Mouse (Mus musculus): ENCODE results near the gene Stox2. TPM values are rescaled to one million over a fixed set of nuclear protein-coding genes. Genes with fewer than 3 reads are reported as not detected.

The Stox2 gene
- polyA plus RNA-seq, 2 experiments, result 0.06 to 0.11 TPM

- WGBS (ENCODE audit: insufficient replicate concordance), result 27% methylated on average over 5 of the region's 5 CpGs
- DNase-seq (ENCODE audit: low read depth in 3 of 3, low spot score in 3 of 3) (no peak), ATAC-seq (ENCODE audit: insufficient read depth) (no peak)
- no peak overlapping the region for H3K4me3 ChIP-seq (ENCODE audit: insufficient read depth in 1 of 2, low read depth in 2 of 2, low read length in 2 of 2)
- no peaks in the 10 kb centered on the region for H3K9me3 ChIP-seq (ENCODE audit: control insufficient read depth, low read length)
- H3K4me2 ChIP-seq (ENCODE audit: low read depth), result no peak overlapping the region
- no peaks in the 10 kb centered on the region for H3K27me3 ChIP-seq (ENCODE audit: control insufficient read depth, insufficient read depth, low read length)
- TF ChIP-seq EP300 (IDR thresholded peaks at IDR 0.05; ENCODE audit: low read depth), result no peak
- TF ChIP-seq CTCF (IDR thresholded peaks at IDR 0.05; ENCODE audit: low read depth), result no peak
- no peaks in the 10 kb centered on the region for H3K4me1 ChIP-seq (replicated peaks; ENCODE audit: control insufficient read depth in 2 of 2, insufficient read depth in 2 of 2, low read length in 1 of 2)
- H3K27ac ChIP-seq, result no peak overlapping the region
- no peaks in the 10 kb centered on the region for H3K36me3 ChIP-seq (replicated peaks; ENCODE audit: control insufficient read depth, insufficient read depth, low read depth)
- H3K9ac ChIP-seq (replicated peaks), result no peak overlapping the region
Measured at GRCm38 (mm10) chr8:47136047-47136446, 310.1 kb downstream of the Stox2 start.

- no peak for DNase-seq (ENCODE audit: low read depth in 3 of 3, low spot score in 3 of 3)
- ATAC-seq (ENCODE audit: insufficient read depth), result no peak
- H3K9ac ChIP-seq (replicated peaks), result no peak overlapping the region
- no peak for TF ChIP-seq CTCF (IDR thresholded peaks at IDR 0.05; ENCODE audit: low read depth)
- no peak for TF ChIP-seq EP300 (IDR thresholded peaks at IDR 0.05; ENCODE audit: low read depth)
- H3K4me1 ChIP-seq (replicated peaks; ENCODE audit: control insufficient read depth in 2 of 2, insufficient read depth in 2 of 2, low read length in 1 of 2), result no peaks in the 10 kb centered on the region
- H3K4me3 ChIP-seq (ENCODE audit: insufficient read depth in 1 of 2, low read depth in 2 of 2, low read length in 2 of 2), result no peak overlapping the region
- H3K27me3 ChIP-seq (ENCODE audit: control insufficient read depth, insufficient read depth, low read length), result no peaks in the 10 kb centered on the region
- 7% methylated on average over 9 of the region's 9 CpGs for WGBS (ENCODE audit: insufficient replicate concordance)
- no peaks in the 10 kb centered on the region for H3K36me3 ChIP-seq (replicated peaks; ENCODE audit: control insufficient read depth, insufficient read depth, low read depth)
- no peak overlapping the region for H3K27ac ChIP-seq
- H3K4me2 ChIP-seq (ENCODE audit: low read depth), result no peak overlapping the region
- no peaks in the 10 kb centered on the region for H3K9me3 ChIP-seq (ENCODE audit: control insufficient read depth, low read length)
Measured at GRCm38 (mm10) chr8:47135586-47135985, 310.6 kb downstream of the Stox2 start.

- H3K27ac ChIP-seq, result no peak overlapping the region
- no peak overlapping the region for H3K9ac ChIP-seq (replicated peaks)
- H3K36me3 ChIP-seq (replicated peaks; ENCODE audit: control insufficient read depth, insufficient read depth, low read depth), result no peaks in the 10 kb centered on the region
- no peaks in the 10 kb centered on the region for H3K27me3 ChIP-seq (ENCODE audit: control insufficient read depth, insufficient read depth, low read length)
- WGBS (ENCODE audit: insufficient replicate concordance), result 59% methylated on average over 11 of the region's 11 CpGs
- ATAC-seq (ENCODE audit: insufficient read depth), result no peak
- no peak overlapping the region for H3K4me3 ChIP-seq (ENCODE audit: insufficient read depth in 1 of 2, low read depth in 2 of 2, low read length in 2 of 2)
- H3K9me3 ChIP-seq (ENCODE audit: control insufficient read depth, low read length), result no peaks in the 10 kb centered on the region
- no peaks in the 10 kb centered on the region for H3K4me1 ChIP-seq (replicated peaks; ENCODE audit: control insufficient read depth in 2 of 2, insufficient read depth in 2 of 2, low read length in 1 of 2)
- no peak for DNase-seq (ENCODE audit: low read depth in 3 of 3, low spot score in 3 of 3)
- no peak for TF ChIP-seq EP300 (IDR thresholded peaks at IDR 0.05; ENCODE audit: low read depth)
- H3K4me2 ChIP-seq (ENCODE audit: low read depth), result no peak overlapping the region
Measured at GRCm38 (mm10) chr8:47134736-47135135, 311.4 kb downstream of the Stox2 start.

- no peak for DNase-seq (ENCODE audit: low read depth in 3 of 3, low spot score in 3 of 3)
- no peak overlapping the region for H3K9ac ChIP-seq (replicated peaks)
- H3K4me1 ChIP-seq (replicated peaks; ENCODE audit: control insufficient read depth in 2 of 2, insufficient read depth in 2 of 2, low read length in 1 of 2), result no peaks in the 10 kb centered on the region
- 43% methylated on average over 3 of the region's 3 CpGs for WGBS (ENCODE audit: insufficient replicate concordance)
- no peaks in the 10 kb centered on the region for H3K9me3 ChIP-seq (ENCODE audit: control insufficient read depth, low read length)
- H3K36me3 ChIP-seq (replicated peaks; ENCODE audit: control insufficient read depth, insufficient read depth, low read depth), result no peaks in the 10 kb centered on the region
- no peaks in the 10 kb centered on the region for H3K27me3 ChIP-seq (ENCODE audit: control insufficient read depth, insufficient read depth, low read length)
- no peak overlapping the region for H3K4me2 ChIP-seq (ENCODE audit: low read depth)
- ATAC-seq (ENCODE audit: insufficient read depth), result no peak
- H3K27ac ChIP-seq, result no peak overlapping the region
- TF ChIP-seq CTCF (IDR thresholded peaks at IDR 0.05; ENCODE audit: low read depth) (no peak), EP300 (IDR thresholded peaks at IDR 0.05; ENCODE audit: low read depth) (no peak)
- no peak overlapping the region for H3K4me3 ChIP-seq (ENCODE audit: insufficient read depth in 1 of 2, low read depth in 2 of 2, low read length in 2 of 2)
Measured at GRCm38 (mm10) chr8:47133381-47133780, 312.8 kb downstream of the Stox2 start.

Other genes starting within 250 kb of the Stox2 start
- gene Trappc11, start 87.1 kb upstream of the Stox2 start, polyA plus RNA-seq (2012; rRNA removed), result 8.0 and 10.4 TPM in 2 replicates
- 13.1 and 14.4 TPM in 2 replicates for gene Trappc11, start 87.1 kb upstream of the Stox2 start, polyA plus RNA-seq (2014; fragmentation: Nextera tagmentation; extraction: Ambion mirVana)
- gene Rwdd4a, start 87.3 kb upstream of the Stox2 start, polyA plus RNA-seq (2012; rRNA removed), result 5.4 and 10.1 TPM in 2 replicates
- 25.0 and 27.0 TPM in 2 replicates for gene Rwdd4a, start 87.3 kb upstream of the Stox2 start, polyA plus RNA-seq (2014; fragmentation: Nextera tagmentation; extraction: Ambion mirVana)
- gene Ing2, start 229.2 kb upstream of the Stox2 start, polyA plus RNA-seq (2012; rRNA removed), result 5.8 and 14.1 TPM in 2 replicates
- gene Ing2, start 229.2 kb upstream of the Stox2 start, polyA plus RNA-seq (2014; fragmentation: Nextera tagmentation; extraction: Ambion mirVana), result 8.6 and 8.9 TPM in 2 replicates